Mouse (Mus musculus): Measurements from ENCODE around the gene Vmn1r204.
"Not testable (repeated sequence)": the region's sequence is repeated elsewhere in the genome, so short reads cannot be mapped to it uniquely, and the experiment has no call there.

Gene Vmn1r204

GRCm38 (mm10) chr13:22552898-22553297, at the start of gene Vmn1r204:
TSS of gene Vmn1r204 (plus strand) at chr13:22553198.
- in situ Hi-C loops (cut with MboI), result not testable (repeated sequence)

GRCm38 (mm10) chr13:22505281-22505680, 47.7 kb upstream of the Vmn1r204 start, which contains the start of gene Vmn1r202:
TSS of gene Vmn1r202 (minus strand) at chr13:22505381.
- in situ Hi-C loops (cut with MboI), result no loop called here

- in situ Hi-C loops (cut with MboI), result no loop called here
Observed at GRCm38 (mm10) chr13:22517814-22518213, 35.2 kb upstream of the Vmn1r204 start, which contains the start of gene Vmn1r203. TSS of gene Vmn1r203 (plus strand) at chr13:22518114.

GRCm38 (mm10) chr13:22574911-22575310, 21.9 kb downstream of the Vmn1r204 start:
- in situ Hi-C loops (cut with MboI), result not testable (repeated sequence)

- in situ Hi-C loops (cut with MboI), result not testable (repeated sequence)
Observed at GRCm38 (mm10) chr13:22583336-22583735, 30.3 kb downstream of the Vmn1r204 start.

- in situ Hi-C loops (cut with MboI), result no loop called here
Observed at GRCm38 (mm10) chr13:22592900-22593299, 39.9 kb downstream of the Vmn1r204 start, which contains the start of gene Vmn1r205. TSS of gene Vmn1r205 (minus strand) at chr13:22593000.
